Mouse (Mus musculus) forebrain, embryonic 16.5 days (tissue): ENCODE data around the gene Mrpl51. TPM values are rescaled to one million over a fixed set of nuclear protein-coding genes. Genes with fewer than 3 reads are reported as not detected.

Experiments used
- ATAC-seq: fragments of 200-750 bp; cut with Nextera tagmentation; 2 replicates; pipeline ENCODE4 v1.8.0; 2017; ENCODE audit warnings: mild to moderate bottlenecking, moderate library complexity
- H3K27ac ChIP-seq: fragments of 300-500 bp; sonication (generic); 2 replicates; pipeline ENCODE4 v1.5.1; 2014; ENCODE audit warnings: low read length, control low read depth
- H3K27me3 ChIP-seq: fragments of 300-500 bp; sonication (generic); replicated peaks from 2 replicates; pipeline ENCODE4 v1.6.1; 2014; ENCODE audit warnings: low read length; ENCODE audit not compliant: control insufficient read depth, insufficient read depth
- H3K36me3 ChIP-seq: fragments of 300-500 bp; sonication (generic); 2 replicates; pipeline ENCODE4 v1.6.1; 2014; ENCODE audit not compliant: control insufficient read depth, insufficient read depth
- H3K4me1 ChIP-seq: fragments of 300-500 bp; sonication (generic); replicated peaks from 2 replicates; pipeline ENCODE4 v1.6.1; 2014; ENCODE audit warnings: low read length; ENCODE audit not compliant: control insufficient read depth, insufficient read depth
- H3K4me2 ChIP-seq: fragments of 300-500 bp; sonication (generic); 2 replicates; pipeline ENCODE4 v1.6.1; 2014; ENCODE audit warnings: mild to moderate bottlenecking, low read length, control low read depth
- H3K4me3 ChIP-seq: fragments of 300-500 bp; sonication (generic); replicated peaks from 2 replicates; pipeline ENCODE4 v1.5.1; 2014; ENCODE audit warnings: mild to moderate bottlenecking, low read length, control low read depth
- H3K9ac ChIP-seq: fragments of 300-500 bp; sonication (generic); replicated peaks from 2 replicates; pipeline ENCODE4 v1.6.1; 2014; ENCODE audit warnings: low read depth, low read length, control low read depth
- H3K9me3 ChIP-seq: fragments of 300-500 bp; sonication (generic); 2 replicates; pipeline ENCODE4 v1.6.1; 2016; ENCODE audit warnings: low read length; ENCODE audit not compliant: control insufficient read depth
- WGBS: fragments of 180-500 bp; shearing (Covaris S2); extraction: QIAGEN DNeasy Blood & Tissue Kit; methylation state at CpG from one replicate; pipeline ENCODE4 v1.1.7; 2014; 5-methylcytosine and 5-hydroxymethylcytosine counted together
- polyA plus RNA-seq: library from polyadenylated mRNA; unstranded; fragments of >200 nt; fragmentation: Nextera tagmentation; extraction: Ambion mirVana; gene quantifications from 2 replicates; pipeline ENCODE4 v1.2.1, GENCODE M21; 2015

Gene Mrpl51
- polyA plus RNA-seq, 1 experiment from 2014 or later, result 140 TPM

GRCm38 (mm10) chr6:125197166-125197565, 5.6 kb downstream of the Mrpl51 start:
- Histone ChIP-seq H3K36me3 (peaks cover 4% of the 10 kb centered on the region; the same call in 1 of the 2 replicates), H3K27ac (no peak overlapping the region), H3K4me1 (peaks cover 12% of the 10 kb centered on the region), H3K9me3 (no peaks in the 10 kb centered on the region), H3K4me2 (no peak overlapping the region), H3K27me3 (no peaks in the 10 kb centered on the region), H3K4me3 (no peak overlapping the region), H3K9ac (no peak overlapping the region)
- no peak for ATAC-seq
- WGBS, result 89% methylated on average over 5 of the region's 5 CpGs

- no peaks in the 10 kb centered on the region for H3K4me1 ChIP-seq
- 93% methylated on average over 1 of the region's 1 CpGs for WGBS
- no peak overlapping the region for H3K4me2 ChIP-seq
- ATAC-seq, result no peak
- H3K9ac ChIP-seq, result no peak overlapping the region
- no peaks in the 10 kb centered on the region for H3K9me3 ChIP-seq
- peaks cover 11% of the 10 kb centered on the region for H3K27me3 ChIP-seq
- no peak overlapping the region for H3K4me3 ChIP-seq
- H3K36me3 ChIP-seq, result no peaks in the 10 kb centered on the region
- H3K27ac ChIP-seq, result no peak overlapping the region
Measured at GRCm38 (mm10) chr6:125210436-125210835, 18.8 kb downstream of the Mrpl51 start.

GRCm38 (mm10) chr6:125212621-125213020, 21.0 kb downstream of the Mrpl51 start:
- no peak overlapping the region for H3K27ac ChIP-seq
- no peak for ATAC-seq
- 38% methylated on average over 2 of the region's 2 CpGs for WGBS

GRCm38 (mm10) chr6:125213129-125213528, 21.5 kb downstream of the Mrpl51 start:
- H3K9ac ChIP-seq, result no peak overlapping the region
- H3K36me3 ChIP-seq, result no peaks in the 10 kb centered on the region
- H3K9me3 ChIP-seq, result no peaks in the 10 kb centered on the region
- no peak overlapping the region for H3K4me2 ChIP-seq
- H3K27ac ChIP-seq, result no peak overlapping the region
- ATAC-seq, result no peak
- peaks cover 6% of the 10 kb centered on the region for H3K4me1 ChIP-seq
- H3K27me3 ChIP-seq, result peaks cover 11% of the 10 kb centered on the region
- H3K4me3 ChIP-seq, result no peak overlapping the region
- WGBS, result 77% methylated on average over 6 of the region's 6 CpGs

More at GRCm38 (mm10) chr6:125212621-125213020, 21.0 kb downstream of the Mrpl51 start:
- peaks cover 6% of the 10 kb centered on the region for H3K4me1 ChIP-seq
- H3K4me3 ChIP-seq, result no peak overlapping the region
- no peak overlapping the region for H3K4me2 ChIP-seq
- H3K27me3 ChIP-seq, result peaks cover 11% of the 10 kb centered on the region
- no peak overlapping the region for H3K9ac ChIP-seq
- no peaks in the 10 kb centered on the region for H3K9me3 ChIP-seq
- H3K36me3 ChIP-seq, result no peaks in the 10 kb centered on the region

- H3K27ac ChIP-seq, result no peak overlapping the region
- H3K4me1 ChIP-seq, result peaks cover 6% of the 10 kb centered on the region
- no peaks in the 10 kb centered on the region for H3K36me3 ChIP-seq
- no peak overlapping the region for H3K4me3 ChIP-seq
- no peak for ATAC-seq
- no peak overlapping the region for H3K4me2 ChIP-seq
- H3K27me3 ChIP-seq, result peaks cover 11% of the 10 kb centered on the region
- no peak overlapping the region for H3K9ac ChIP-seq
- 82% methylated on average over 6 of the region's 6 CpGs for WGBS
- H3K9me3 ChIP-seq, result no peaks in the 10 kb centered on the region
Measured at GRCm38 (mm10) chr6:125213715-125214114, 22.1 kb downstream of the Mrpl51 start.

GRCm38 (mm10) chr6:125215148-125215954, 23.8 kb downstream of the Mrpl51 start, which contains the start of gene Vamp1:
Vamp1 (plus strand) TSS chr6:125215551.
- peaks cover 11% of the 10 kb centered on the region for H3K27me3 ChIP-seq
- peak within 1 kb of the TSS; percentile 84 for H3K27ac ChIP-seq
- H3K9ac ChIP-seq, result peak within 1 kb of the TSS; percentile 83
- peak within 1 kb of the TSS; percentile 98 for H3K4me2 ChIP-seq
- WGBS, result under 1% methylated on average over 45 of the region's 48 CpGs
- H3K4me3 ChIP-seq, result peak within 1 kb of the TSS; percentile 81
- H3K9me3 ChIP-seq, result no peaks in the 10 kb centered on the region
- no peaks in the 10 kb centered on the region for H3K36me3 ChIP-seq
- peak; percentile 97 for ATAC-seq
- peaks cover 6% of the 10 kb centered on the region for H3K4me1 ChIP-seq

GRCm38 (mm10) chr6:125216898-125217297, 25.3 kb downstream of the Mrpl51 start:
- no peaks in the 10 kb centered on the region for H3K9me3 ChIP-seq
- H3K36me3 ChIP-seq, result no peaks in the 10 kb centered on the region
- no peak overlapping the region for H3K4me3 ChIP-seq
- H3K4me1 ChIP-seq, result peaks cover 6% of the 10 kb centered on the region
- no peak overlapping the region for H3K4me2 ChIP-seq
- 76% methylated on average over 2 of the region's 2 CpGs for WGBS
- no peak overlapping the region for H3K27ac ChIP-seq
- peaks cover 11% of the 10 kb centered on the region for H3K27me3 ChIP-seq
- no peak overlapping the region for H3K9ac ChIP-seq
- ATAC-seq, result no peak

GRCm38 (mm10) chr6:125217899-125218298, 26.3 kb downstream of the Mrpl51 start:
- Histone ChIP-seq H3K36me3 (no peaks in the 10 kb centered on the region), H3K4me1 (peaks cover 6% of the 10 kb centered on the region), H3K4me3 (no peak overlapping the region), H3K9ac (no peak overlapping the region), H3K4me2 (no peak overlapping the region), H3K9me3 (no peaks in the 10 kb centered on the region), H3K27ac (no peak overlapping the region), H3K27me3 (peaks cover 8% of the 10 kb centered on the region)
- no peak for ATAC-seq
- WGBS, result 86% methylated on average over 11 of the region's 11 CpGs

GRCm38 (mm10) chr6:125218963-125219362, 27.4 kb downstream of the Mrpl51 start:
- ATAC-seq, result no peak

More at GRCm38 (mm10) chr6:125218963-125219362, 27.4 kb downstream of the Mrpl51 start:
- Histone ChIP-seq H3K4me1 (peaks cover 6% of the 10 kb centered on the region), H3K4me2 (no peak overlapping the region), H3K36me3 (no peaks in the 10 kb centered on the region), H3K27ac (no peak overlapping the region), H3K9me3 (no peaks in the 10 kb centered on the region), H3K4me3 (no peak overlapping the region), H3K9ac (no peak overlapping the region), H3K27me3 (no peaks in the 10 kb centered on the region)
- WGBS, result 76% methylated on average over 4 of the region's 4 CpGs
